Comparison of ENCODE assay signal across 8 mouse cellular contexts in genomic region chr9:22708970-22709726, GRCm38 (mm10).
DNase-seq lines count a peak whose midpoint lies in the region; ATAC-seq lines count a peak whose summit lies in the region.

No protein-coding gene starts in this region.

- no peaks in the 10 kb centered on the region for H3K36me3 ChIP-seq in embryonic facial prominence, embryonic 10.5 days (replicated peaks)
- H3K36me3 ChIP-seq in limb, embryonic 11.5 days (ENCODE audit: control insufficient read depth, insufficient read depth, low read length) = no peaks in the 10 kb centered on the region
- no peaks in the 10 kb centered on the region for H3K36me3 ChIP-seq in midbrain, embryonic 15.5 days (replicated peaks)
- no peaks in the 10 kb centered on the region for H3K36me3 ChIP-seq in stomach, embryonic 16.5 days (ENCODE audit: control insufficient read depth, insufficient read depth, low read length)

- peaks cover 29% of the 10 kb centered on the region for H3K4me1 ChIP-seq in embryonic facial prominence, embryonic 10.5 days
- H3K4me1 ChIP-seq in limb, embryonic 11.5 days (ENCODE audit: control insufficient read depth, insufficient read depth, low read length) = 0 out of 2 replicates have a peak, but pooled peaks cover 5% of the 10 kb centered on the region
- H3K4me1 ChIP-seq in midbrain, embryonic 15.5 days = peaks cover 5% of the 10 kb centered on the region; the same call in 1 of the 2 replicates
- H3K4me1 ChIP-seq in stomach, embryonic 16.5 days (ENCODE audit: control insufficient read depth, insufficient read depth, low read length) = 0 out of 2 replicates have a peak, but pooled peaks cover 3% of the 10 kb centered on the region

- H3K4me3 ChIP-seq in embryonic facial prominence, embryonic 10.5 days = no peak overlapping the region
- no peak overlapping the region for H3K4me3 ChIP-seq in limb, embryonic 11.5 days (ENCODE audit: low read depth, low read length)
- no peak overlapping the region for H3K4me3 ChIP-seq in midbrain, embryonic 15.5 days
- H3K4me3 ChIP-seq in stomach, embryonic 16.5 days (replicated peaks; ENCODE audit: low read length) = no peak overlapping the region

- H3K4me2 ChIP-seq in limb, embryonic 11.5 days (ENCODE audit: low read depth, severe bottlenecking) = no peak overlapping the region
- H3K4me2 ChIP-seq in midbrain, embryonic 15.5 days = no peak overlapping the region
- H3K4me2 ChIP-seq in stomach, embryonic 16.5 days (ENCODE audit: low read depth, low read length) = no peak overlapping the region

- no peaks in the 10 kb centered on the region for H3K27me3 ChIP-seq in embryonic facial prominence, embryonic 10.5 days (replicated peaks; ENCODE audit: low read depth, poor library complexity, severe bottlenecking)
- H3K27me3 ChIP-seq in limb, embryonic 11.5 days (ENCODE audit: control insufficient read depth, insufficient read depth, low read length) = no peaks in the 10 kb centered on the region
- H3K27me3 ChIP-seq in midbrain, embryonic 15.5 days (replicated peaks) = no peaks in the 10 kb centered on the region
- H3K27me3 ChIP-seq in stomach, embryonic 16.5 days (ENCODE audit: control insufficient read depth, insufficient read depth, low read length) = no peaks in the 10 kb centered on the region

- peak; percentile 24 for DNase-seq in A20 (ENCODE audit: low read depth, low spot score)
- DNase-seq in adrenal gland, postnatal 14 days = peak; percentile 83
- DNase-seq in embryonic facial prominence, embryonic 10.5 days (ENCODE audit: low spot score) = peak; percentile 80
- peak; percentile 63 for DNase-seq in heart, adult 8-10 months (ENCODE audit: low spot score)
- DNase-seq in kidney, adult 8-10 months = peak; percentile 74 to 87
- DNase-seq in limb, embryonic 11.5 days (ENCODE audit: low spot score) = peak; percentile 83

- no peaks in the 10 kb centered on the region for H3K9me3 ChIP-seq in embryonic facial prominence, embryonic 10.5 days
- no peaks in the 10 kb centered on the region for H3K9me3 ChIP-seq in limb, embryonic 11.5 days (ENCODE audit: control insufficient read depth, low read length)
- H3K9me3 ChIP-seq in midbrain, embryonic 15.5 days = no peaks in the 10 kb centered on the region
- H3K9me3 ChIP-seq in stomach, embryonic 16.5 days (replicated peaks; ENCODE audit: control insufficient read depth, low read length) = no peaks in the 10 kb centered on the region

- H3K27ac ChIP-seq in embryonic facial prominence, embryonic 10.5 days (replicated peaks) = peak overlapping the region; percentile 66
- no peak overlapping the region; the same call in 1 of the 2 replicates for H3K27ac ChIP-seq in limb, embryonic 11.5 days (replicated peaks; ENCODE audit: low read depth, low read length)
- H3K27ac ChIP-seq in midbrain, embryonic 15.5 days = no peak overlapping the region
- H3K27ac ChIP-seq in stomach, embryonic 16.5 days (ENCODE audit: low read length) = no peak overlapping the region; the same call in 1 of the 2 replicates

- ATAC-seq in limb, embryonic 11.5 days (ENCODE audit: insufficient number of reproducible peaks, low FRiP score, low TSS enrichment, low read depth) = peak; percentile 45; the same call in 1 of the 2 replicates
- ATAC-seq in midbrain, embryonic 15.5 days (replicated peaks) = peak; percentile 79
- peak; percentile 69; the same call in 1 of the 2 replicates for ATAC-seq in stomach, embryonic 16.5 days (ENCODE audit: insufficient read depth, low FRiP score)

- 54% methylated on average over 19 of the region's 19 CpGs for WGBS in embryonic facial prominence, embryonic 10.5 days
- WGBS in limb, embryonic 11.5 days = 51% methylated on average over 19 of the region's 19 CpGs
- WGBS in midbrain, embryonic 15.5 days = 51% methylated on average over 19 of the region's 19 CpGs
- WGBS in stomach, embryonic 16.5 days = 44% methylated on average over 19 of the region's 19 CpGs

- no peak overlapping the region for H3K9ac ChIP-seq in limb, embryonic 11.5 days (ENCODE audit: low read length)
- H3K9ac ChIP-seq in midbrain, embryonic 15.5 days = no peak overlapping the region
- no peak overlapping the region for H3K9ac ChIP-seq in stomach, embryonic 16.5 days (ENCODE audit: low read length)

Comparison
In these comparisons a context has a peak if more than half of its experiments do, and no peak if none do; other contexts are left out.
1. DNase-seq: peak in every context shown above with its lines; median percentile 83 in adrenal gland, postnatal 14 days; 83 in limb, embryonic 11.5 days; 80 in kidney, adult 8-10 months; 80 in embryonic facial prominence, embryonic 10.5 days; 63 in heart, adult 8-10 months; 24 in A20.